Mouse (Mus musculus) stomach, embryonic 14.5 days (tissue): ENCODE results near the gene Lbh. TPM values are rescaled to one million over a fixed set of nuclear protein-coding genes. Genes with fewer than 3 reads are reported as not detected.

Source experiments
- ATAC-seq: fragments of 200-750 bp; cut with Nextera tagmentation; 2 replicates; pipeline ENCODE4 v1.8.0; 2017; ENCODE audit warnings: low read depth, moderate TSS enrichment; ENCODE audit not compliant: insufficient number of reproducible peaks, insufficient read depth, low FRiP score
- H3K27ac ChIP-seq: fragments of 300-500 bp; sonication (generic); 2 replicates; pipeline ENCODE4 v1.5.1; 2014; ENCODE audit warnings: mild to moderate bottlenecking, low read length, moderate library complexity, mixed read lengths
- H3K27me3 ChIP-seq: fragments of 300-500 bp; sonication (generic); 2 replicates; pipeline ENCODE4 v1.6.1; 2014; ENCODE audit warnings: low read length, control low read depth, mixed read lengths; ENCODE audit not compliant: control insufficient read depth, insufficient read depth
- H3K36me3 ChIP-seq: fragments of 300-500 bp; sonication (generic); 2 replicates; pipeline ENCODE4 v1.6.1; 2014; ENCODE audit warnings: mild to moderate bottlenecking, control low read depth, low read length, moderate library complexity, mixed read lengths; ENCODE audit not compliant: control insufficient read depth, insufficient read depth
- H3K4me1 ChIP-seq: fragments of 300-500 bp; sonication (generic); 2 replicates; pipeline ENCODE4 v1.6.1; 2014; ENCODE audit warnings: low read length, control low read depth, mixed read lengths; ENCODE audit not compliant: control insufficient read depth, insufficient read depth
- H3K4me2 ChIP-seq: fragments of 300-500 bp; sonication (generic); replicated peaks from 2 replicates; pipeline ENCODE4 v1.6.1; 2014; ENCODE audit warnings: low read depth, low read length, control low read depth
- H3K4me3 ChIP-seq: fragments of 300-500 bp; sonication (generic); 2 replicates; pipeline ENCODE4 v1.5.1; 2014; ENCODE audit warnings: low read depth, low read length, control low read depth
- H3K9ac ChIP-seq: fragments of 300-500 bp; sonication (generic); replicated peaks from 2 replicates; pipeline ENCODE4 v1.6.1; 2014; ENCODE audit warnings: low read depth, mild to moderate bottlenecking, control low read depth, low read length, moderate library complexity, mixed read lengths
- H3K9me3 ChIP-seq: fragments of 300-500 bp; sonication (generic); 2 replicates; pipeline ENCODE4 v1.6.1; 2016; ENCODE audit warnings: low read depth, low read length, control low read depth; ENCODE audit not compliant: control insufficient read depth
- WGBS: fragments of 180-500 bp; shearing (Covaris S2); extraction: QIAGEN DNeasy Blood & Tissue Kit; methylation state at CpG from one replicate; pipeline ENCODE4 v1.1.7; 2014; 5-methylcytosine and 5-hydroxymethylcytosine counted together
- polyA plus RNA-seq: library from polyadenylated mRNA; unstranded; fragments of >200 nt; fragmentation: Nextera tagmentation; extraction: Ambion mirVana; gene quantifications from 2 replicates; pipeline ENCODE4 v1.2.1, GENCODE M21; 2014

The Lbh gene
- polyA plus RNA-seq, 1 experiment from 2014 or later: 4.6 TPM

DNA sequence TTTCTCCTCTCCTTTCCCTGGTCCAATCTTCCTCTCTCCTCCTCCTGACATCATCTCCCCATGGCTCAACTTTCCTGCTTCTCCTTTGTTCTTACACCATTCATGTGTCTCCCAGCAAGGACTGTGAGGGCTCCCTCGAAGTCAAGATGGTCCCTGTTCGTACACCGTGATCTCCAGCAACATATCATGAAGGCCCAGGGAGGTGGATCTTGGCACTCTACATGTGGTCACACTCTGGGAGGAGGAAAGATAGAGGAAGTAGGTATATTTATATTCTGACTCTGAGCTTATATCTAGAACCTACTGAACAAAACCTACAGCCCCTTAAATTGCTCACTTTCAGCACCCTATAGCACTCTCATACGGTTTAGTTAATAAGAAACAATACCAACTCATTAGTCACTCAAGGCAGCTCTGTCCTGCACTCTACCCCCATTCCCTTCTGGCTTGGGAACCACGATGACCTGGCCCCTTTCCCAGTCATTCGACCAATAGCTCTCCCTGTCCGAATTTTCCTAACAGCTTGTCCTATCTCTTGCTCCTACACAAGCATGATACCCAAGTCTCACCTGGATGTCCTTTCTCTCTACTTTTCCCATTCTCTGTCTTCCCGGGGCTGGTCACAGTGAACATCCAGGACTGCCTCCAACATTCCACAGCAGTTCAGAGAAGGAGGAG lies 44.0 kb downstream of the Lbh start:
- H3K9me3 ChIP-seq: no peaks in the 10 kb centered on the region
- H3K9ac ChIP-seq: no peak overlapping the region
- no peaks in the 10 kb centered on the region for H3K27me3 ChIP-seq
- no peak overlapping the region for H3K4me2 ChIP-seq
- H3K4me1 ChIP-seq: no peaks in the 10 kb centered on the region; the same call in 1 of the 2 replicates
- H3K4me3 ChIP-seq: no peak overlapping the region
- no peak for ATAC-seq
- WGBS: 84% methylated on average over 8 of the region's 8 CpGs
- H3K36me3 ChIP-seq: no peaks in the 10 kb centered on the region
- H3K27ac ChIP-seq: no peak overlapping the region

- Histone ChIP-seq H3K27ac (no peak overlapping the region), H3K36me3 (no peaks in the 10 kb centered on the region), H3K4me3 (no peak overlapping the region), H3K4me2 (no peak overlapping the region), H3K27me3 (no peaks in the 10 kb centered on the region), H3K9ac (no peak overlapping the region), H3K4me1 (no peaks in the 10 kb centered on the region; the same call in 1 of the 2 replicates), H3K9me3 (no peaks in the 10 kb centered on the region)
- 70% methylated on average over 5 of the region's 5 CpGs for WGBS
- no peak for ATAC-seq
These were observed 47.6 kb downstream of the Lbh start for GRCm38 (mm10) chr17:72965687-72966086.

- Histone ChIP-seq H3K27ac (no peak overlapping the region), H3K9me3 (no peaks in the 10 kb centered on the region), H3K9ac (no peak overlapping the region), H3K4me1 (no peaks in the 10 kb centered on the region; the same call in 1 of the 2 replicates), H3K27me3 (no peaks in the 10 kb centered on the region), H3K4me3 (no peak overlapping the region), H3K4me2 (no peak overlapping the region), H3K36me3 (no peaks in the 10 kb centered on the region)
- whole genome bisulfite sequencing: 24% methylated on average over 5 of the region's 5 CpGs
- ATAC-seq: no peak
These were observed 48.0 kb downstream of the Lbh start for GRCm38 (mm10) chr17:72966091-72966531.

- Histone ChIP-seq H3K9ac (no peak overlapping the region), H3K4me2 (no peak overlapping the region), H3K9me3 (no peaks in the 10 kb centered on the region), H3K27me3 (no peaks in the 10 kb centered on the region), H3K4me1 (no peaks in the 10 kb centered on the region; the same call in 1 of the 2 replicates), H3K4me3 (no peak overlapping the region), H3K27ac (no peak overlapping the region), H3K36me3 (no peaks in the 10 kb centered on the region)
- no peak for ATAC-seq
- WGBS: 52% methylated on average over 3 of the region's 3 CpGs
These were observed 48.8 kb downstream of the Lbh start for GRCm38 (mm10) chr17:72966878-72967277.

- Histone ChIP-seq H3K4me1 (no peaks in the 10 kb centered on the region; the same call in 1 of the 2 replicates), H3K27ac (no peak overlapping the region), H3K9me3 (no peaks in the 10 kb centered on the region), H3K4me3 (no peak overlapping the region), H3K9ac (no peak overlapping the region), H3K4me2 (no peak overlapping the region), H3K36me3 (no peaks in the 10 kb centered on the region), H3K27me3 (no peaks in the 10 kb centered on the region)
- 67% methylated on average over 6 of the region's 6 CpGs for WGBS
- ATAC-seq: no peak
These were observed 49.5 kb downstream of the Lbh start for GRCm38 (mm10) chr17:72967371-72968175.

- H3K4me1 ChIP-seq: no peaks in the 10 kb centered on the region; the same call in 1 of the 2 replicates
- no peaks in the 10 kb centered on the region for H3K27me3 ChIP-seq
- no peak overlapping the region for H3K4me3 ChIP-seq
- WGBS: 75% methylated on average over 4 of the region's 4 CpGs
- no peaks in the 10 kb centered on the region for H3K9me3 ChIP-seq
- H3K4me2 ChIP-seq: no peak overlapping the region
- no peak overlapping the region for H3K9ac ChIP-seq
- H3K27ac ChIP-seq: no peak overlapping the region
- no peaks in the 10 kb centered on the region for H3K36me3 ChIP-seq
- ATAC-seq: no peak
These were observed 50.6 kb downstream of the Lbh start for GRCm38 (mm10) chr17:72968666-72969065.

- Histone ChIP-seq H3K4me1 (no peaks in the 10 kb centered on the region; the same call in 1 of the 2 replicates), H3K4me3 (no peak overlapping the region), H3K9ac (no peak overlapping the region), H3K36me3 (no peaks in the 10 kb centered on the region), H3K27me3 (no peaks in the 10 kb centered on the region), H3K4me2 (no peak overlapping the region), H3K27ac (no peak overlapping the region), H3K9me3 (no peaks in the 10 kb centered on the region)
- no peak for ATAC-seq
- WGBS: 74% methylated on average over 7 of the region's 7 CpGs
These were observed 52.6 kb downstream of the Lbh start for GRCm38 (mm10) chr17:72970631-72971161.

DNA sequence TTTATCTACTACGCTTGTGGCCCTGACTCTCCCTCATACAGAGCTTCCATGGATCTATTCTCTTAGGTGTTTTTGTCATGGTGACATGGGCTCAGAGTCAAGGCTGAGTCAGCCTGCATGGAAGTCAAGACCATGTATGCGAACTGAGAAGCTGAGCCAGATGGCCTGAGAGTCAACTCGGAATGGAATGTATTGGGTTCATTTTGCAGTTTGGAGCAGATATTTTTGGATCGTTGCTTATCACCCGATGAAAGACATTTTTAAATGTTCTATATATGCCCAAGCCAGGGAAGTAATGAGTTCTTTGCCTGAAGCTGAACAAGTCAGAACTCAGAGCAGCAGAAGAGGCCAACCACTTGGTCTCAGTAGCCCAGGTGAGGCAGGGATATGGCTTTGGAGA lies 54.9 kb downstream of the Lbh start:
- Histone ChIP-seq H3K27ac (no peak overlapping the region), H3K36me3 (no peaks in the 10 kb centered on the region), H3K4me3 (no peak overlapping the region), H3K9ac (no peak overlapping the region), H3K4me2 (no peak overlapping the region), H3K9me3 (no peaks in the 10 kb centered on the region), H3K4me1 (no peaks in the 10 kb centered on the region), H3K27me3 (no peaks in the 10 kb centered on the region)
- 86% methylated on average over 5 of the region's 5 CpGs for WGBS
- no peak for ATAC-seq
